Mouse (Mus musculus) spleen, postnatal 4 days (tissue): Measurements from ENCODE around the gene Cbx4.
"Not testable (repeated sequence)": the region's sequence is repeated elsewhere in the genome, so short reads cannot be mapped to it uniquely, and the experiment has no call there.

ENCODE experiments used
- DNase-seq, 2 experiments: peaks; one replicate each; pipeline ENCODE4 v3.0.0; 2022; ENCODE audit warnings: low spot score in 2 of 2

The Cbx4 gene

DNA sequence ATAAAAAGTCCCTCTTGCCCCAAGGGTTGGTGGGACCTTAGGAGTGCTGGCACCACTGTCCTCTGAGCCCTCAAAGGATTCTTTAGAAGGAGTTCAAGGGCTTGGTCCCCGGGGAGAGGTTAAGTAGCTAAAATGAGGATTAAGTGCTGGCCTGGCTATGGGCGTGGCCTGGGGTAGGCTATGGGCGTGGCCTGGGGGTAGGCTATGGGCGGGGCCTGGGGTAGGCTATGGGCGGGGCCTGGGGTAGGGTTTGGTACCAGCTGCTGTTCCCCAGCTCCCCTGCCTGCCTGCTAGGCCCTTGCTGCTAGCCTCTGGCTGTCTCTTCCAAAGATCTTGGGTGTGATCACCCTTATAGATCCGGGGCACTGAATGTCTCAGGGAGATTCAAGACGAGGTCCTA is 25.3 kb upstream of the Cbx4 start:
- DNase-seq, result peak; percentile 66 to 82

- no peak for DNase-seq
These were observed 23.5 kb upstream of the Cbx4 start for GRCm38 (mm10) chr11:119109415-119110071.

DNA sequence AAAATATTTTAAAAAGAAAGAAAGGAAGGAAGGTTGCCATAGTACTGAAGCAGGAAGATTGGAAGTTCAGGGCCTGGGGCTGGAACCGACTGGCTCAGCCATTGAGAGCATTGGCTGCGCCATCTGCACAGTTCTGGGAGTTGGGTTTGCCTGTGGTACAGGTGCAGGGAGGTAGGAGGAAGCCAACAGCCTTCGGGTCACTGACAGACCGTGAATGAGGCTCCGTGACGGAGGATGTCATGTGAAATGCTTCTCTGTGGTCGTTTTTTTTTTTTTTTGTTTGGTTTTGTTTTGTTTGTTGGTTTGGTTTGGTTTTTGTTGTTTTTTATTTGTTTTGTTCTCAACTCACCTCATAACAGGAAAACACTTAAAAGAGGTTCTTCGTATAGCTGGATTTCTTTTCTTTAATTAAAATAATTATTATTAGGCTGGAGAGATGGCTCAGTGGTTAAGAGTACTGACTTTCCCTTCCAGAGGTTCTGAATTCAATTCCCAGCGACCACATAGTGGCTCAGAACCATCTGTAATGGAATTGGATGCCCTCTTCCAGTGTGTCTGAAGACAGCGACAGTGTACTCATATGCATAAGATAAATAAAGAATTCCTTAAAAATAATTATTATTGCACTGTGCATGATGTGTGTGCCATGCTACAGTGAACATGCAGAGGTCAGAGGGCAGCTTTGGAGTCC is 22.7 kb upstream of the Cbx4 start:
- DNase-seq, result no peak

- no peak for DNase-seq
These were observed 20.3 kb upstream of the Cbx4 start for GRCm38 (mm10) chr11:119106289-119106688.

DNA sequence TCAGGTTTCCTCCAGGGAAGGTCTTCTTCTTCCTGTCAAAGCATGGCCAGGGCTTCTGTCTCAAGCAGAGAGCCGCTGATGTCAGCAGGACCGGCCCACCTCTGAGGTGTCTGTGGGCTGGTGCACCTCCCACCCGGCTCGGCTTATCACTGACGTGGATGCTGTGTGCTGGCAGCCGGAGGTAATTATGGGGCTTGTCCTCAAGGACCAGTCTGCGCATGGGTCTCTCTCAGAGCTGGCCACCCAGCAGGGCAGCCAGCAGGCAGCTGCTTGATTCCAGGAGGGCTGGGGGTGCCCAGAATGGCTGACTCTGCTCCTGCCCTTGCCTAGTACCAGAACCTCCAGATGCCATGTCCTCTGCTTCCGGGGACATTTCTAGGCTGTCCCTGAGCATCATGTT is 19.7 kb upstream of the Cbx4 start:
- DNase-seq, result no peak

DNA sequence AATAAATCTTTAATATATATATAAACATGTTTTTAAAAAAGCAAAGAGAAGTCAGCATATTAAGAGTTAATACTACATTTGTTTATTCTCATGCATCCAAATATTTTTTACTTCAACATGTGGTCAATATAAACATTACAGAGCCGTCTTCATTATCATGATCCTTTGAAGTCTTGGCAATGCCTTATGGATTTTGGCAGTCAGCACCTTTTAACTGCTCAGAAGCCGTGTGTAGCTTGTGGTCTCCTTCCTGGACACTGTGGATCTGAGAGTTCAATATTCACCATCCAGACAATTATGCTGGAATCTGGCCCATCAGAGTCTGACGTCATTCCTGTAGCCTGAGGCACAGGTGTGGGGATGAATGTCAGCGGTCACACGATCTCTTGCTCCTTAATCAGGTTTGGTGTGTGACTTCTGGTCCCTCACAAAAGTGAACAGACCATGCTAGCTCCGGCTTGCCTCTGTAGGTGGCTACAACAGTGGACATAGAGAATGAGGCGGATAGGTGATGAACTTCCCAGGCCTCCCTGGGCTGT is 19.1 kb upstream of the Cbx4 start:
- no peak for DNase-seq

GRCm38 (mm10) chr11:119103991-119104390 is 18.0 kb upstream of the Cbx4 start:
- DNase-seq, result no peak

DNA sequence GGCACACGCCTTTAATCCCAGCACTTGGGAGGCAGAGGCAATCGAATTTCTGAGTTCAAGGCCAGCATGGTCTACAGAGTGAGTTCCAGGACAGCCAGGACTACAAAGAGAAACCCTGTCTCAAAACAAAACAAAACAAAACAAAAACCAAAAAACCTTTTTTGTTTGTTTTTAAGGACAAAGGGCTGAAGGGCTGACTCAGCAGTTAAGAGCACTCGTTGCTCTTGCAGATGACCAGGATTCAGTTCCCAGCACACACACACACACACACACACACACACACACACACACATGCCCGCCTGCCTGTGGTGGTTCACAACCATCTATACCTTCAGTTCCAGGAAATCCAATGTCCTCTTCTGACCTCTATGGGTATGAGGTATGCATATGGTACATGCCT is 14.3 kb upstream of the Cbx4 start:
- not testable (repeated sequence) for DNase-seq

GRCm38 (mm10) chr11:119098202-119098601 is 12.2 kb upstream of the Cbx4 start:
- no peak for DNase-seq

DNA sequence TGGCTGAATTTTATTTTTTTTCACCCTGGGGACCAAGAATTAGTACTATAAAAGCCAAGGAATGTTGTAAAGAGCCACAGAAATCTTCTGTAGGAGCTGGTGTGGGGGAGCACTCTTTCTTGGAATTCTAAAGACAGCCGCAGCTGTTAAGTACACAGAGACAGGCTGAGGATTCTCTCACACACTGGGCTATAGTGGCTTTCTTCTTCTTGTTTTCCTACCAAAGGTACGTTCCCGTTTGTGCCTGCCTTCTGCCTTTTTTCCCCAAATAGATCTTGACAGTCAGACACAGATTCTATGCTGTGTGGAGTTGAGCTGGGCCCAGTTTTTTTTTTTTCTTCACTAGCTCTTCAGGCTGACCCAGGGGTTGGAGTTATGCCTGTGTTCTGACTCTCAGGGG is 9.4 kb upstream of the Cbx4 start:
- no peak for DNase-seq

DNA sequence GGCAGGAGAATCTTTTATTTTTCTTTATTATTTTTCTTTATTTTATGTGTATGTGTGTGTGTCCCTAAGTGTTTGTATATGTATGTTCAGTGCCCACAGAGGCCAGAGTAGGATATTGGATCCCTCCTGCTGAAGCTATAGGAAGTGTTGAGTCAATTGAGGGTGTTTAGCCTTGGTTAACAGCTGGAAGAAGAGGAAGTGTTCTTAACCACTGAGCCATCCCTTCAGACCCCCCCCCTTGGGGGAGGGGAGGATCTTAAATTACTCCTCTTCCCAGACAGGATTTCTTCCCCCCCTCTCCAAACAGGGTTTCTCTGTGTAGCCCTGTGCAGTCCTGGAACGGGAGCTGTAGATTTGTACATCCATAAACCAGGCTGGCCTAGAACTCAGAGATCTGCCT is 7.3 kb upstream of the Cbx4 start:
- DNase-seq, result no peak

- no peak for DNase-seq
These were observed 6.3 kb upstream of the Cbx4 start for GRCm38 (mm10) chr11:119092286-119092685.

DNA sequence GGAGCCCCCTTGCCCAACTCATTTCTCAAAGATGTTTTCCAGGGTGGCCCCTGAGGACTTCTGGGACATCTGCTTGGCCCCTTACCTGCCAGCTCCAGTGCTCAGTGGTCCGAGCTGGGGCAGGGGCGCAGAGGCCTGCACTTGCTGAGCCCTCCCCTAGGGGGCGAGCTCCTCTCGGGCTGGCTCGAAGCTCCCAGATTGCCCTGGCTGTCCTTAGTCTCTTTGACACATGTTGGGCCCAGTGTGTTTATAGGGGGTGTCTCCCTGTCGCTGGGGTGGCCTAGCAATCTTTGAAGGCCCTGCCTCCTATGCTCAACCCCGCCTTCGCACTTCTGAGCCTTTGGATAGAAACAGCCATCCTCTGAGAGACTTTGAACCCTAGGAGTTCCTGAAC is 5.6 kb upstream of the Cbx4 start:
- peak; percentile 51 to 82 for DNase-seq

GRCm38 (mm10) chr11:119090961-119091597 is 5.1 kb upstream of the Cbx4 start:
- DNase-seq, result peak in 1 of 2 experiments; percentile 21

DNA sequence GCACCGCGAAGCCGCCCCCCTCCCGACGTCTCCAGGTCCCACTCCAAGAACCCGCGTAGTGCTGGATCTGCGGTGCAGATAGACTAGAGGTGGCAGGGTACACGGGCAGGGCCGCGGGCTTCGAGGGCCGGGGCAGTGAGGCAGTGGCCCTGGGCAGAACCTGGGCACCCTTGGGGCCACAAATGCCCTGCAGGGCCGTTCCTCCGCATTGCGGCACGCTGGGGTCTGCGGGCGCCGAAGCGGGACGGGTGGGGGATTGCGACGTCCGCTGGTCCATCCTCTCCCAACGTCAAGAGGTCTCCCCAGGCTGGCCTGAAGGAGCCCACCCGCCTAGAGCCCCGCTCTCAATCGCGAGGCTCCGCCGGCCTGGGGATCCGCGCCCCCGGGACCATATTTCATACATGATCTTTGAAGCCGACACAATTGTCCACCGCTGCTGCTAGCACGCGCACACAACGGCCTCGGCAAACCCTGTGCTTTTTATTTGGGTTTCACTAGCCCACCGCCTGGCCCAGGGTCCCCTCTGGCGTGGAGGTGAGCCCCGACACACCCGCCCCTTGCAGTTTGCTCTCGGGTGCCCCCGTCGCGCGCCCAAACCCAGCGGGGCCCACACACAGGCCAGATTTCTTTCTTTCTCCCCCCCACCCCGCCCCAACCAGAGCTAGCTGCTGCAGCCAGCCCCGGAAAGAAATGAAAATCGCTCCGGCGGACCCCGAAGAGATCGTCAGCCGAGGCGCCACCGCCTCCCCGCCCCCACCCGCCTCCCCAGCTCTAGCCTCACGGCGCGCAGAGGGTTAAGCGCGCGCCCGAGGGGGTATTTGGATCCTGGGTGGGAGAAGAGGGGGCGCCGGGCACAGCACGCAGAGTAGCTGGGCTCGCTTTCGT is 4.3 kb upstream of the Cbx4 start:
- peak in 1 of 2 experiments; percentile 22 for DNase-seq

- peak; percentile 50 to 75 for DNase-seq
These were observed 3.4 kb upstream of the Cbx4 start for GRCm38 (mm10) chr11:119089235-119090075.

DNA sequence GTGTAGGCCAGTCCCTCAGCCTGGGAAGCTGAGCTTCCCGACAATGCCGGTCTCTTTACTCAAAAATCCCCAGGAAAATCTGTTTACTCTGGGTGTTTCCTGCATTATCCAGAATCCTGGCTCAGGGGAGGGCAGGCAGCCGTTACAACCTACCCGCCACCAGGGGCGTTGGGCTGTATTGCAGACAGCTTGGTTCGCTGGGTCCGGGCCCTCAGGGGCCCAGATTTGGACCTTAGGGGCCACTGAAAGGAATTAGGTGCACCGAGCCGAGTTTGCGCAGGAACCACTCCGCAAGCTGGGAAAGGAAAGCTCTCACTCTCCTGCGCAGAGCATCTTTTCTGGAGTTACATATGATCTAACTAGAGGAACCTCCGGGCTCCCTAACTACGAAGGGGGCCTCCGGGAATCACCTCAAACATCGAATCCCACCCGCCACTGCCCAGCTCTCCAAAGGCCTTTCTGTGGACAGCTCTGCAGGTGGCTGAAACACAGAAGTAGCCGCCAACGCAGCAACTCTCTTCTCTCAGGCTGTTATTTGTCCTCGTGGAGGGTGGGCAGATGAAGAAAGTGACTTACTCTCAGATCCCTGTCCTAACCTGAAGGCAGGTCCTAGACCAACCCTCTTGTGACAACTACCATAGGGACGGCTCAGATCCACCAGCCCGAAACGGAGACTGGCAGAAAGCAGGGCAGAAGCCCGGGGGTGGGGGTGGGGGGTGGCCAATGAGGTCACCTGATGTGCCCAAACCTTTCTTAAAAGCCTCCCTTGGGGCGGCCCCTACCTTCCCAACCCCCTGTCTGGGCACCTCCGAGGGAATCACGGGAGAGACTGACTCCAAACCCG is 2.6 kb upstream of the Cbx4 start:
- DNase-seq, result peak; percentile 25 to 74

DNA sequence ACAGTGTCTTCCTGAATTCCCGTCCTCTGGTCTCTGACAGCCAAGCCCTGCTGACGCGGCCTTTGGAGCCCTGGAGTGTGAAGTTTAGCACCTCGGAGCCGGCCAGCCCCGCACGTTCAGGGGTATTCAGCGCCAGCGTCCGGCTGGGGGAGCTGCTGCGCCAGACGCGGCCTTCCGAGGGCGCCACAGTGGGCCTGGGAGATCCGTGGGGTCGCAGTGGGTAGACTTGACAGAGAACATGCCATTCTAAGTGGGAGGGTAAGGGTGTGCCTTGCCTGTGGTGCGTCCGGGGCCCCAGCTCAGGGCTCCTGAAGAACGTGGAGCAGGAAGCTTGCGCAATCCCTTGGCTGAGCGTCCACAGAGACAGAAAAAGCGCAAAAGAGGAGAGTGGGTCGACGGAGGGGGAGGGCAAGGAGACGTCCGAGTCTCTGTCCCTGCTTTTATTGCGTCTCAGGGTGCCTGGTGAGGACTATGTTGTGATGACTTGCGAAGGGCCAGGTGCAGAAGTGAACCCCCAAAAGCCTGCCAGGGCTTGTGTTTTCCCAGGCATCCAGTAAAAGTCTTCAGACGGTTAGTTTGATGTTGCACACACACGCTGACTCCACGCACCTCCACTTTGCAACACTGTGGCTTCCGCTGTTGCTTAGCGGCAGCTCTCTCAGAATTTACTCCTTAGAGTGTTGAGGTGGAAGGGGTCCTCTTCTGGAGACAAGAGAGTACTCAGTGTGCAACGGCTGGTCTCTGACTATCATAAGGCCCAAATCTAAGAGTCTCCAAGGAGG is 1.5 kb upstream of the Cbx4 start:
- peak; percentile 39 to 77 for DNase-seq
